Mouse (Mus musculus) heart, embryonic 14.5 days (tissue): ENCODE results near the gene Edem1. TPM values are rescaled to one million over a fixed set of nuclear protein-coding genes. Genes with fewer than 3 reads are reported as not detected.

ENCODE experiments used
- ATAC-seq: fragments of 200-750 bp; cut with Nextera tagmentation; 2 replicates; pipeline ENCODE4 v1.8.0; 2017; ENCODE audit warnings: low read depth, moderate TSS enrichment; ENCODE audit not compliant: insufficient number of reproducible peaks, insufficient read depth, low FRiP score
- H3K27ac ChIP-seq, 2 experiments: fragments of 200-500 bp in 1 of 2; fragments of 300-500 bp in 1 of 2; sonication (generic) in 1 of 2; replicated peaks in 1 of 2; 2 replicates each; pipeline ENCODE4 v1.5.1; 2012 to 2014; ENCODE audit warnings: low read depth in 2 of 2, low read length in 2 of 2, control low read depth in 1 of 2, mild to moderate bottlenecking in 1 of 2, mixed read lengths in 1 of 2; ENCODE audit not compliant: control insufficient read depth in 1 of 2, insufficient read depth in 1 of 2
- H3K27me3 ChIP-seq: fragments of 300-500 bp; sonication (generic); 2 replicates; pipeline ENCODE4 v1.6.1; 2014; ENCODE audit warnings: mild to moderate bottlenecking, low read length, control low read depth; ENCODE audit not compliant: control insufficient read depth, insufficient read depth
- H3K36me3 ChIP-seq: fragments of 300-500 bp; sonication (generic); 2 replicates; pipeline ENCODE4 v1.6.1; 2014; ENCODE audit warnings: mild to moderate bottlenecking, control low read depth, low read length, mixed read lengths; ENCODE audit not compliant: control insufficient read depth, insufficient read depth
- H3K4me1 ChIP-seq, 2 experiments: fragments of 200-500 bp in 1 of 2; fragments of 300-500 bp in 1 of 2; sonication (generic) in 1 of 2; 2 replicates each; pipeline ENCODE4 v1.6.1; 2012 to 2014; ENCODE audit warnings: low read length in 2 of 2, control low read depth in 1 of 2, mixed read lengths in 1 of 2; ENCODE audit not compliant: control insufficient read depth in 2 of 2, insufficient read depth in 2 of 2
- H3K4me2 ChIP-seq: fragments of 300-500 bp; sonication (generic); 2 replicates; pipeline ENCODE4 v1.6.1; 2014; ENCODE audit warnings: mild to moderate bottlenecking, low read length
- H3K4me3 ChIP-seq, 2 experiments: fragments of 200-500 bp in 1 of 2; fragments of 300-500 bp in 1 of 2; sonication (generic) in 1 of 2; 2 replicates each; pipeline ENCODE4 v1.5.1; 2012 to 2014; ENCODE audit warnings: low read length in 2 of 2, mild to moderate bottlenecking in 2 of 2, control low read depth in 1 of 2, low read depth in 1 of 2, moderate library complexity in 1 of 2; ENCODE audit not compliant: control insufficient read depth in 1 of 2, insufficient read depth in 1 of 2
- H3K9ac ChIP-seq: fragments of 300-500 bp; sonication (generic); 2 replicates; pipeline ENCODE4 v1.6.1; 2014; ENCODE audit warnings: mild to moderate bottlenecking, low read length
- H3K9me3 ChIP-seq: fragments of 300-500 bp; sonication (generic); 2 replicates; pipeline ENCODE4 v1.6.1; 2016; ENCODE audit warnings: low read length, control low read depth; ENCODE audit not compliant: control insufficient read depth
- whole genome bisulfite sequencing: fragments of 180-500 bp; shearing (Covaris S2); extraction: QIAGEN DNeasy Blood & Tissue Kit; methylation state at CpG from one replicate; pipeline ENCODE4 v1.1.7; 2014; 5-methylcytosine and 5-hydroxymethylcytosine counted together
- polyA plus RNA-seq: library from polyadenylated mRNA; unstranded; fragments of >200 nt; fragmentation: Nextera tagmentation; extraction: Ambion mirVana; gene quantifications from 2 replicates; pipeline ENCODE4 v1.2.1, GENCODE M21; 2014

Edem1 gene
- polyA plus RNA-seq, 1 experiment from 2014 or later = 15.9 TPM

DNA sequence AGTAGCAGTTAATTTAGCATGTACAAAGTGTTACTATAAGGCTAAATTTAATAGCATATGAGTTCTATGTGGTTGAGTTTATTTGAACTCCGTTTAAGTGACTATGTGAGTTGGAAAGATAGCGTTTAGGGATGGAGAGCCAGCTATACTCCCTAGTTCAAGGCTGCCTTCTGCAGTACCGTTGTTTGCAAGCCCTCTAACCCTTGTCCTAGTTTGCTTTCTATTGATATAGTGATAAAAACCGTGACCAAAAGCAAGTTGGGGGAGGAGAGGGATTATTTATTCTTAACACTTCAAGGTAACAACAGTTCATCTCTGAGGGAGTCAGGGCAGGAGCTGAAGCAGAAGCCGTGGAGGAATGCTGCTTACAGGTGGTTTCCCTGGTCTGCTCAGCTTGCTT, 36.9 kb upstream of the Edem1 start:
- Histone ChIP-seq H3K36me3 (no peaks in the 10 kb centered on the region), H3K9me3 (no peaks in the 10 kb centered on the region), H3K4me3 (no peak overlapping the region), H3K4me2 (no peak overlapping the region), H3K4me1 (peaks cover 2 to 12% of the 10 kb centered on the region in 2 experiments; a peak in 2 of 4 replicates), H3K27me3 (no peaks in the 10 kb centered on the region), H3K27ac (no peak overlapping the region), H3K9ac (no peak overlapping the region)
- ATAC-seq = no peak
- 72% methylated on average over 5 of the region's 5 CpGs for WGBS

DNA sequence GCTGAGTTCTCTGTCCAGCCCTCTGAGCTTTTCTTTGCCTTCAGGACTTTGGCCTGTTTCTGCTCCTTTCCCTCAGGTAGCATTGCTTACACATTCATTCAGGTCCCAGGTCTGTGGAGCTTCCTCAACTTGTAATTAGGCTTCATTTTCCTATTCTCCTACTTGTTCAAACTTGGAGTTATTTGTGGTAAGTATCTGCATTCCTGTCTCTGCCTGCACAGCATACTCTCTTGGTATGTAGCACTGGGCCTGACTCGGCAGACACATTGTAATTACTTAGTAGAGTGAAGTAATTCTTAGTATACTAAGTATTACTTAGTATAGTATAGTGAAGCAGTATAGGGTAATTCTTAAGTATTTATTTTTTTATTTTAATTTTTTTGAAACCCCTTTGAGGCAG, 32.5 kb upstream of the Edem1 start:
- no peak overlapping the region for H3K27ac ChIP-seq
- peaks cover 2 to 16% of the 10 kb centered on the region in 2 experiments; a peak in 2 of 4 replicates for H3K4me1 ChIP-seq
- no peaks in the 10 kb centered on the region for H3K9me3 ChIP-seq
- H3K27me3 ChIP-seq = no peaks in the 10 kb centered on the region
- WGBS = 33% methylated on average over 1 of the region's 1 CpGs
- H3K9ac ChIP-seq = no peak overlapping the region
- no peaks in the 10 kb centered on the region for H3K36me3 ChIP-seq
- no peak overlapping the region for H3K4me2 ChIP-seq
- no peak for ATAC-seq
- no peak overlapping the region for H3K4me3 ChIP-seq

DNA sequence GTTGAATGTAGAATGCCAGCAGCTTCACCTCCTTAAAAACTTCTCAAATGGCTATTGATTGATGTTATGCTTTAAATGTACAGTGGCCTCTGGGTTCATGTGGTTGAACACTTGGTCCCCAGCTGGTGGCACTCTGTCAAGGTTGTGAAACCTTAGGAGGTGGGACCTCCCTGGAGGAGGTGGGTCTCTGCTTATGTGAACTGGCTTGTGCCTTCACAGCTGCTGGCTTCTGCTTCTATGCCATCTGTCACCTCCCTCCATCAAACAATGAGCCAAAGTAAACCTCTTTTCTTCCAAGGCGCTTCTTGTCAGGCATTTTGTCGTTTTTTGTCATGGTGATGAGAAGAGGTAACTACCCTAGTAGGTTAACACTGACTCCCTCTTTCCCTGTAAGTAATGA, 31.7 kb upstream of the Edem1 start:
- Histone ChIP-seq H3K27ac (no peak overlapping the region), H3K4me2 (no peak overlapping the region), H3K36me3 (no peaks in the 10 kb centered on the region), H3K9me3 (no peaks in the 10 kb centered on the region), H3K27me3 (no peaks in the 10 kb centered on the region), H3K4me3 (no peak overlapping the region), H3K4me1 (peaks cover 2 to 16% of the 10 kb centered on the region in 2 experiments; a peak in 2 of 4 replicates), H3K9ac (no peak overlapping the region)
- WGBS = 68% methylated on average over 2 of the region's 2 CpGs
- no peak for ATAC-seq

DNA sequence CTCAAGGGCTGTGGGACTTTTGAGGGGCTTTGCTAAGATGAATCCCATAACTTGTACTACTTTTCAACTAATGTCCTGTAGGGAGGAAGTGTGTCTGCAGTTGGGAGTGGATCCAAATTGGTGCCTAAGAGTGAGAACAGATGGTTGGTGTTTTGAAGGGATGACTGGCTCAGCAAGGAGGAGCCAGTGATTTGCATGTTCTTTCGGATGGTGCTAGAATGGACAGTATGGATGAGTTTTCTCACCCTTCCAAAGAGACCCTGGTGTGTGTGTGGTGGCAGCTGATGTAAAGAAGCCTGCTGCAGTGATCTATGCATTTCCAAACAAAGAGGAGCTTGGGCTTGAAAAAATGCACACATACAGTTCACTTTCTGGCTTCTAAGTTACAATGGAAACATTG, 23.2 kb upstream of the Edem1 start:
- Histone ChIP-seq H3K4me1 (no peaks in the 10 kb centered on the region; a peak in 1 of 4 replicates), H3K9me3 (no peaks in the 10 kb centered on the region), H3K27me3 (no peaks in the 10 kb centered on the region), H3K36me3 (no peaks in the 10 kb centered on the region), H3K27ac (no peak overlapping the region), H3K4me2 (no peak overlapping the region), H3K9ac (no peak overlapping the region), H3K4me3 (no peak overlapping the region)
- 61% methylated on average over 1 of the region's 1 CpGs for WGBS
- ATAC-seq = no peak

DNA sequence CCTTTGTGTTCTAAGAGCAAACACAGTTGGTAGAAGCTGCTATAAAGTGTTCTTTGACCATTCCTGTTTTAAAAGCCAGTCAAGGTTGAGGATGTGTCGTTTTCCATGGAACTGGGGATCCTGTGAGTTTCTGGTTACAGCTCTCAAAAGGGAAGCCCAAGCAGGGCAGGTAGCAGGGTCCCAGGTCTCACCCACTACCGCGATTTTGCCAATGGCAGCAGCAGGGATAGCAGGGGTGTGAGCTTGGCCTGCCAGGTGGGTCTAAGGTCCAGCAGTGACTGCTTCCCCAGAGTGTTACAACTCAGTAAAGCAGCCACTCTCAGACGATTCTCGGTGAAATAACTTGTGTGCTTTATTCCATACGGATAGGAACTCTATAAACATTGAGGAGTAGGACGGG, 22.6 kb upstream of the Edem1 start:
- no peak for ATAC-seq
- H3K4me3 ChIP-seq = no peak overlapping the region
- no peak overlapping the region for H3K9ac ChIP-seq
- no peaks in the 10 kb centered on the region for H3K27me3 ChIP-seq
- H3K36me3 ChIP-seq = no peaks in the 10 kb centered on the region
- H3K4me2 ChIP-seq = no peak overlapping the region
- 78% methylated on average over 7 of the region's 7 CpGs for WGBS
- no peaks in the 10 kb centered on the region; a peak in 1 of 4 replicates for H3K4me1 ChIP-seq
- no peak overlapping the region for H3K27ac ChIP-seq
- H3K9me3 ChIP-seq = no peaks in the 10 kb centered on the region

DNA sequence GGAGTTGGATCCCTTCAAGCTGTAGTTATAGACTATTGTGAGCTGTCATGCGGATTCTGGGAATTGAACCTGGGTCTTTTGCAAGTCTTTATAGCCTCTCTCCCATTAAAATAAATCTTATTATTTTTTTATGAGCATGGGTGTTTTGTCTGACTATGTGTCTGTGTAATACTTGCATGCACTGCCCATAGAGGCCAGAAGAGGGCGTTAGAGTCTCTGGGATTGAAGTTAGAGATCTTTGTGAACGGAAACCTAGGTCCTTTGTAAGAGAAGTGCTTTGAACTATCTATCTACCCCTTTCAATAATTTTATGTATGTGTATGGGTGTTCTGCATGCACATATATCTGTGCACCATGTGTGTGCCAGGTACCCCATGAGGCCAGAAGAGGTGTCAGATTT, 21.0 kb upstream of the Edem1 start:
- no peaks in the 10 kb centered on the region for H3K27me3 ChIP-seq
- H3K36me3 ChIP-seq = no peaks in the 10 kb centered on the region
- WGBS = 67% methylated on average over 3 of the region's 3 CpGs
- no peak overlapping the region for H3K9ac ChIP-seq
- no peak for ATAC-seq
- H3K4me1 ChIP-seq = no peaks in the 10 kb centered on the region; a peak in 1 of 4 replicates
- no peak overlapping the region for H3K4me3 ChIP-seq
- no peak overlapping the region for H3K4me2 ChIP-seq
- H3K9me3 ChIP-seq = no peaks in the 10 kb centered on the region
- H3K27ac ChIP-seq = no peak overlapping the region

DNA sequence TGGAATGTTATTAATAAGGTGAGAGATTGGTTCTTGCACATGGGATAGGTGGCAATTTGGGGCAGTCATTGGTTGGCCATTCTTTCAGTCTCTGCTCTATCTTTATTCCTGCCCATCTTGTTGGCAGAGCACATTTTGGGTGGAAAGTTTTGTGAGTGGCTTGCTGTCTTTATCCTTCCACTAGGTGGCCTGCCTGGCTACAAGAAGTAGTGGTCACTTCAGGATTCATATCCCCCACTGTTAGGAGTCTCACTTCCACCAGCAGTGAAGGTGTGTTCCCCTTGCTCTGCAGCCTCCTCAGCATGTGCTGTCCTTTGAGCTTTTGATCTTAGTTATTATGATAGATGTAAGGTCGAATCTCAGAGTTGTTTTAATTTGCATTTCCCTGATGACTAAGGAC, 19.7 kb upstream of the Edem1 start:
- no peaks in the 10 kb centered on the region for H3K27me3 ChIP-seq
- 68% methylated on average over 1 of the region's 1 CpGs for WGBS
- H3K4me1 ChIP-seq = no peaks in the 10 kb centered on the region; a peak in 1 of 4 replicates
- no peak overlapping the region for H3K27ac ChIP-seq
- H3K9ac ChIP-seq = no peak overlapping the region
- no peak overlapping the region for H3K4me2 ChIP-seq
- H3K36me3 ChIP-seq = 0 out of 2 replicates have a peak, but pooled peaks cover 3% of the 10 kb centered on the region
- no peaks in the 10 kb centered on the region for H3K9me3 ChIP-seq
- ATAC-seq = no peak
- no peak overlapping the region for H3K4me3 ChIP-seq

DNA sequence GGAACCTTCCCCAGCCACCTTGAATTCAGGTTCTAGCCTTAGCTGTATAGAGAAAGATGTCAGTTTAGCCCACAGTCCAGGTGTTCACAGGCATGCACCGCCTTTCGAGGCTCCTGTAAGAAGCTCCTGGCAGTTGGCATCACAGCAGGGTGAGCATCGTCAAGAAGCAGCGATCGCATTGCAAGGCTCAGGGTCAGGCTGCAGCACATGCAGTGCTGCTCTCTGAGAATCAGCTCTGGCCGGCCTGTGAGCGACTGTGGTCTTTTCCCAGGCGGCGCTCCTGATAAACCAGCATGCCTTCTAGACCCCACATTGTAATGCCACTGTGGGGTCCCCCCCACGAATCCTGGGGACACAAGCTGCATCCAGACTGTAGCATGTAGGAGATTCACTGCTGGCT, 18.2 kb upstream of the Edem1 start:
- Histone ChIP-seq H3K27me3 (no peaks in the 10 kb centered on the region), H3K4me1 (no peaks in the 10 kb centered on the region), H3K4me2 (no peak overlapping the region), H3K9me3 (no peaks in the 10 kb centered on the region), H3K4me3 (no peak overlapping the region), H3K27ac (no peak overlapping the region), H3K36me3 (peaks cover 11% of the 10 kb centered on the region), H3K9ac (no peak overlapping the region)
- ATAC-seq = no peak
- WGBS = 61% methylated on average over 10 of the region's 10 CpGs
